Mouse (Mus musculus): ENCODE results near the gene Aff3.
A peak's percentile ranks its signal among the peaks of the same experiment; 100 is the strongest.

Gene Aff3

DNA sequence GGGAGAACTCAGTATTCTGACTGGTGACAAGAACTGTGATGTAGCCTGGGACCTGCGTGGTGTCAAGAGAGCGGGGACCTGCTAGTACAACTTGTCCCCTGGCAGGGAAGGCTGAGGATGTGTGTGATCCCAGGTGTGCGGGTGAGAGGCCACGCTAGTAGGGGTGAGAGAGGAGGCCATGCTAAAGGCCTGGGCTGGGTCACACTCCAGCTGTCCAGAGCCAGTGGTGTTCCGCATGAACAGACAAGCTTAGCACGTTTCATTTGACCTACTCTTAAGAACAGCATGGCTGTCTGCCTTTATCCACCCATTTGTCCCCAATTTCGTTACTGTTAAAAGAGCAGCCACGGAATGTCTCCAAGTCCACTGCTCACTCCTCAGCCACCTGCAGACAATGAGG, 434.7 kb downstream of the Aff3 start:
- no peak for DNase-seq (ENCODE audit: low spot score)

DNA sequence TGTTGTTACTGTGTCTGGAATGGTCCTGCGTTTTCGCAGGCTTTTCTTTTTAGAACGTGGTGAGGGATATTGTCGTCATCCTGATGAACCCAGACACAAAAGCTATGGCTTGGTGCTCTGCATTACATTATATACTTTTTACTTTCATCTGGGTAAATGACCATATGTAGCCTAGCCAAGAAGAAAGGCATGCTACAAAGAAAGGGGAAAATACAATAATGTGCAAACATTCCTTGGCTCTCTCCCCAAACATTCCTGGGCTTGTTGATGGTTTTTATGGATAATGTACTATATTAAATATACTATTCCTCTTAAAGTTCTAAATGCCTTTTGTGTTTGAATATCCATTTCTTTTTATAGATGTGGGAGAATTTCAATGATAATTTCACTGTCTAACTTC, 435.9 kb downstream of the Aff3 start:
- no peak for DNase-seq (ENCODE audit: low spot score)

DNA sequence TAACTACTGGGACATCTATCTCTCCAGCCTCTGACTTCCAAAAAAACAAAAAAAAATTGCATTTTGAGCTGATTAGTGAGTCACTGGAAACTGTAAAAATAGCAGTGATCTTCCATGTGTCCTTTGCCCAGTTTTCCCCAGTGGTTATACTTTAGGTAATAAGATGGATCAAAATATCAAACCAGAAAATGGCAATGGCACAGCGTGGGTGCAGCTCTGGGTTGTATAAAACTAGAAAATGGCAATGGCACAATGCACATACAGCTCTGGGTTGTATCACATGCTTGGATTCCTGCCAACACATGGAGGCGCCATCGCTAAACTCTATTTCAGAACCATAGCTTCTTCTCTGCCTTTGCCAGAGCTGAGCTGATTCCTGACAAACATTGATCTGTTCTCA, 439.6 kb downstream of the Aff3 start:
- DNase-seq (ENCODE audit: low spot score) = no peak

DNA sequence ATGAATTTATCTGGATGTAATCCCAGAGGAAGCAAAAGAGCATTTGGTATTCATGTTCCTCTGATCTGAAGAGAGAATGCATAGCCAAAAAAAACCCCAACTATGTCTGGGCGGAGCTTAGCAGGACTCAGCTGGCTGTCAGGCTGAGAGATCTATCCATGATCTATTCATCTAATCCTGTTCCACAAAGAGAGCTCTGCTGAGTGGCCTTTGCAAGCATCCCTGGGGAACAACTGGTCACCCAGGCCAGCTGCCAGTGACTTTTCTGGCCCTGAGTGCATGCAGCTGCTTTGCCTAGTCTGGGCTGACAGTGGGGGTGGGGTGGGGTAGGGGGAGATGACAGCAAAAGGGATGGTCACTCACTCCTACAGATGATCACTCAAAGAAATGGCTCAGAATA, 442.6 kb downstream of the Aff3 start:
- no peak for DNase-seq (ENCODE audit: low spot score)

DNA sequence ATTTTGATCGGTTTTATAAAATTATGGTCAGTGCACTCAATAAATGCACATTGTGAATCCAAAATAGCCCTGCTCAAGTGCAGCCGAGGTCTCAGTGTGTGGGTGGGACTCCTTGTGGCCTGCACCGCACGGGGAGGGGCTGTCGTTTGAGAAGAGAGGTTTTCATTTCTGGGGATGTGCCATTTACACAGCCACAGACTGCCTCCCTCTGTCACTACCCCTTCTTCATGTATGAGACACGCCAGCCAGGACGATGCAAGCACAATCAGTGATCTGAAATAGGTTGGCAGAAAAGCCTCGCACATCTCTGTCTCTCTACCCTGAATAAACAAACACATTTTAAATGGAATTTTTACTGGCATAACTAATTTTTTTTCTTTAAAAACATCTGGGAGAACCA, 443.3 kb downstream of the Aff3 start:
- no peak for DNase-seq (ENCODE audit: low spot score)

DNA sequence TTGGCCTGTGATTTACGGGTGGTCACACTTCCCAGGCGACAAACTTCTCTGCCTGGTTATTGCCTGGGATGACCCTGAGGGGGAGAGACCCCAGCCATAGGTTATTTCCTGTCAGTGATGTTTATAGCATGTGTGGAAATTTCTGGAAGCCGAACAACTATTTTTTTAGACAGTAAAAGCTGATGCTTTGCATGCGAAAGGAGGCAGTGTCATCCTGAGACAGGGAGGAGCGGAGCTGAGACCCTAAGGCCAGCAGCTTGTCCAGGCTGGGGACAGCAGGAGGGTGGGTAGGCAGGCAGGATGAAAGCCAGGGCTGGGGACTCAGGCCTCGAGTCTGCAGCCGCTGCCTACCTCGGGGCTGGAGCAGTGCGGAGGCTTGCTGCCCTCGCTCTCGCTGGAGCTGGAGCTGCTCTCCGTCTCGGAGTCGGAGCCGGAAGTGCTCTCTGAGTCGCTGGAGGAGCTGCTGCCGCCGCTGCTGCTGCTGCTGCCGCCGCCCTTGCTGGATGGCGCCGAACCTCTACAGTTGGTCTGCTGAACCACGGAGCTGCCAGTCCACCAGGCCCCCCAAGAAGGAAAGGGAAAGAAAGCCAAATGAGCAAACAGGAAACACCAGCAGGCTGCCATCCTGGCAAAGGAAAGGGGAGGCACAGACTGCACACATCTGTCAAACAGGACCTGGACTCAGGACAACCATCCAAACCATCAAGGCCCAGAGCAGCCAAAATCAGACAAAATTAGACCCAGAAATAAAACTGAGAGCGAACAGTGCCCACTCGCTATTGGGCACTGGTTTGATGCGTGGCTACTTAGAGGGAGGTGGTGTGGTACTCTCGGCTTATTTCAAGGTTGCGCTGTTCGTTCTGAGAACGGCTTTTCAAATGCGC, 446.6 kb downstream of the Aff3 start:
- DNase-seq (ENCODE audit: low spot score) = no peak

DNA sequence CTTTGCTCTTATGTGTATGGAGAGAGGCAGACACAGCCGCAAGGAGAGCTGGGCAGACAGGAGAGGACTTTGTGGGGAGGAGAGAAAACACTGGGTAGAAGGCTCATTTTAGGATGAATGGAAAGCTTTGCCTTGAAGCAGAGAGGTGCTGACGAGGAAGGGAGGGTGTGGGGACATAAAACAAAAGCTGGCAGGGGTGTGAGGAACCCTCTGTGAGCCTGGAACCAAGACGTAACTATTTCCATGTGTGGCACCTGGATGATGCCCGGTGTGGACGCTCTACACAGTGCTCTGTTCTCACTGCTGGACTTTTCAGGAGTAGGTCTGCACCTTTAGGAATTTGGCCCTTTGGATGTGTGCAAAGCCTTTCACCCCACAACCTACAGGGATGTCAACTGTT, 447.7 kb downstream of the Aff3 start:
- no peak for DNase-seq (ENCODE audit: low spot score)

DNA sequence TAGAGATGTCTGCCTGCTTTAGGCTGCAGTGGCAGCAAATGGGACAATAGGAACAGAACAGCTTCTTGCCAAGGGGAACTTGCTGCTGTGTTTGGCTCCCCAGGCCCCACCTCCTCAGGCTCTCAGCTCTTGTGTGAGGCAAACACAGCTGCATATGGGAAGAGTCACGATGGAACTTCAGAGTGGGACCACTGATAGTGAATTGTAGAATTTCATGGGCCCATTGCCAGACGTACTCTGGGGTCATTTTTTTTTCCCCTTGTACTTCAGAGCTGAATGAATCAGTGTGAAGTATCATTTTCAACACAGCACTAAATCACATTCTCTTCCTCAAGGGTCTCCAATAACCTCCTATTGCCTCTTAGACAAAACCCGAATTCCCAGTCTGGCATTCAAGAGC, 451.4 kb downstream of the Aff3 start:
- DNase-seq (ENCODE audit: low spot score) = no peak

DNA sequence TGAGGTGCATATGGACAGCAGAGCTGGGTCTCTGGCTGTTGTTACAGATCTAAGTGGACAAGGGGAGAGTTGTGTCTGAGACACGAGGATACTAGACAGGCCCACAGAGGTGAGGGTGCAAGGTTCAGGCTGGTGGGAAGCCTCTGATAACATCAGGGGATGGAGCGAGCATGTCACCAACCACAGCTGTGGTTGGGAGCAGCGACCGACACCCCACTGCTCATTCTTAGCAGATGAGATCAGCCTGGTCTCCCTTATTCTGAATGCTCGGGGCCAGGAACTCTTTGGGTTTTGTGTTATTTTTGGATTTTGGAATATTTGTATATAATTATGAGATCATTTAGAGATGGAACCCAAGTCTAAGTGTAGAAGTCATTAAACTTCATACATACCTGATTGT, 452.4 kb downstream of the Aff3 start:
- DNase-seq (ENCODE audit: low spot score) = no peak

DNA sequence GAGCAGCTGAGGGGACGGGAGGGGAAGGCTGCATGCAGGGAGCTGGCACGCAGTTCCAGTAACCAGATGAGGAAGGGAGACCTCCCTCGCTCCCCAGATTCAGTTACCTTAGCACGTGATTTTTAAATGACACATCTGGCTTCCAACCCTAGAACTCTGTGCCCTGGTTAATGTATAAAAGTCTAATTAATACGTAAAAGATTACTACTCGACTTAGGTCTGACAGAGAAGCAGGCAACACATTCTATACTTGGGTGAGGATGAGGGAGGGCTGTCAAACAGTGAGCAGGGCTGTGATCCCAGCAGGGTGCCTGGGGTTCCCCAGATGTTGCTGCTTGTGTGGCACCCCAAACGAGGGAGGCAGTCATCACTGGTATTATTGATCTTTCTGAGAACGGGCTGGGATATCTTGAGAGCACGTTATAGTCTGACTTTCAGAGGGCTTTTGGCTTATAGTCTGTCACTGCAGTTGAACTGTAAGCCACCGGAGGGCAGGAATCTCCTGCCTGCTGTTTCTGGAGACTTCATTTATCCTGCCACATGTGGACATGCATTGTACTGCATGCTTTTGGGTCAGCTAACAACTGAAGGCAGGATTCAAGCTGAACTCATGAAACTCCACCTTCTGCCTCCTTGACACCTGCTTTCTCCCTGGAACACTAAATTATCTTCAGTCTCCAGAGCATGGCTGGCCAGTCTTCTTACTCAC, 462.1 kb downstream of the Aff3 start:
- no peak for DNase-seq (ENCODE audit: low spot score)

DNA sequence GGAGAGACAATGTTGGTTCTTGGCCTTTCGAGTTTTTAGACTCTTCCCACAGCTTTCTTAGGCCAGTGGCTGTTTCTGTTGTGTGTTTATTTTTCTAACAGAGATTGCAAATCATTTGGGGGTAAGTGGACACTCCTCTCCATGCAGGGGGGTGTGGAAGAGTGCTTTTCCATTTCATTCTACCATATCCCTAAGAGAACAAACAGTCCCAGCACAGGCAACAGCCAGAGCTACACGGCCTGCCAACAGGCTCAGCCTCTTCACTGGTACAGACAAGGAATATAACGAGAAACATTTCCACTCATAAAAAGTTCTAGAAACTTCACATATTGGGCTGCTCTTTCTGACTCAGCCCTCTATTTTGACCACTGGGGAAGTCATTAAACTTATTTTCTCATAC, 463.0 kb downstream of the Aff3 start:
- no peak for DNase-seq (ENCODE audit: low spot score)

DNA sequence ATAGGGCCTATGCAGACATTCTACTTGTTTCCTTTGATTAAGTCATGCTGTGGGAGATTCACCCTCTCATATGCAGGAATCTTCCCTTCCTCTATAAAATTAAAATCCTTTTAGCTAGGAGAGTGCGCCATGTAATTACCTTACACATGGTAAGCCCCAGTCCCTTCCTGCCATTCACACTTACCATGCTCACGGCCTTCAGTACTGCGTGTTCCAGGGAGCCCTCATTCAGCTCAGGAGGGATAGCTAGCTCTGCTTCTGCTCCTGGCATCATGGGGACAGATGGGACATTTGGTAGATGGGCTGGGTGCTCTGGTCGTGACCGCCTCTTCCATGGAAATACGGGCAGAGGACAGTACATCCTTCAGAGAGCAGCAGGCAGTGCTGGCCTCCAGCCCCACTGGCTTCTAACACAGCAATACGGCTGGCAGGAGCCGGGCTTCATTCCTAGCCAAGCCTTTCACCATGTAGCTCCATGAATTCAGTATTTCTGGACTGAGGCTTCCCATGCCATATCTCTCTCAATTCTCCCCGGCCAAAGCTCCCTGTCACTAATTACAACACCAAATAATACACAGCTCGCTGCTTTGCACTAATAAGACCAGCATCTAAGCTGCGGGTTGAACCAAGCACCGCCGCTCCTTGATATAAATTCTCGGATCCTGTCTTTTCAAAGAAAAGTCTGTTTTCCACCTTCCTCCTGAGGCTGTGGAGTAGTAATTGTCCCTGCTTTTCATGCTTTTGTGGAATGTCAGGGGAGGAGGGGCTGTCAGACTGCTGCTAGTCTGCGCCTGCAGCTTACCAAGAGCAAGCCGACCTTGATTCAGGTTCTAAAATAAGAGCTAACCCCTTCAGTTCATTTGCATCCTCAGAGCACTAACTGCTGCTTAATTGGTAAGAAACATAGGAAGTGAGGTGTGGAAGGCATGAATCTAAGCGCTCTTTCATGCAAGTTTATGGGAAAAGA, 464.8 kb downstream of the Aff3 start:
- DNase-seq (ENCODE audit: low spot score) = no peak

DNA sequence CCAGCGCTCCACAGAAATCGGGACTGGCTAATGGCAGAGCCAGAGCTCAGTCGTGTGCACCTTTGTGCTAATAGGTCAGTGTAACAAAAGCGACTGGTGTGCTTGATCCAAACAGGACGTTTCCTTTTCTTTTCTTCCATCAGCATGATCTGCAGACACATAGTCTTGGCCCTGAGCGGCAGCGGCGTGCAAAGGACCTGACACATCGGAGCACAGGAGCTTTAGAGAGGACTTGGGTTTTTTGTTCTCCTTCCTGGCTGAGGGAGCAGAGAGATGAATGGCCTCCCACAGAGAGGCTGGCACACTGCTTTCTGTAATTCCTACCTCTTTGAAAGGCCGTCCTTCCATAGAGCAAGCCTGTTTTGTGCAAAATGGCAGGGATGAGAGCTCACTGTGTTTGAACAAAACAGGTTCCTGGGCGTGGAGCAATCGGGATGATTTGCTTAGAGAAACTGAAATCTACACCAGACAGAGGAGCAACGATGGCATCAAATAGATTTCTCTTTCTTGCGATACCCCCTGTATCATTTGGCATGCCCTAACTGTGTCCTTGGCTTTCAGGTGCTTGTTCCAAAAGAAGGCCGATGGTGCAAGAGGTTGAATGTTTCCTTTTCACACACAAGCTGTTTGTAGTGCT, 466.2 kb downstream of the Aff3 start:
- no peak for DNase-seq (ENCODE audit: low spot score)

DNA sequence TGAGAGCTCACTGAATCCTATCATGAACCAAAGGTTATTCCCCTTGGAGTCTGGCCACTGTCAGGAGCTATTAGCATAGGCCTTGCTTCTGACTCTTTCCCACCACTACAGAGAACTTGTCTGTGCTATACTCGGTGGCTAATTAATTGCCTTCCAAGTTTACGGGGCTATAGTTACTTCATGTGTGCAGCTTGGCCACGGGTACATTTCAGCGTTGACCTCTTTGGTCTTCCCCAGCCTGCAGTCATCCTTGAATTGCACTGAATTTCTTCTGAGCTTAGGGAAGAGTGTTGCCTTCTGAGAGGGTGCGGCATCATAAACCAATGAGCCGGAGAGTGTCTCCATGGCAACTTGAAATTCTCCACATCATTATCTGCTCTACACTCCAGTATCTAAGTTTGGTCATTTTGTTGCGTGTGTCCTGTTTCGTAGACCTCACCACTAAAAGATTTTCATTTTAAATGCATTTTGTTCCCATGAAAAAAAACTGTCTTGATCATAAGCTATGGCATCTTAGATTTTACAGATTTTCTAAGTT, 467.5 kb downstream of the Aff3 start:
- DNase-seq (ENCODE audit: low spot score) = no peak

DNA sequence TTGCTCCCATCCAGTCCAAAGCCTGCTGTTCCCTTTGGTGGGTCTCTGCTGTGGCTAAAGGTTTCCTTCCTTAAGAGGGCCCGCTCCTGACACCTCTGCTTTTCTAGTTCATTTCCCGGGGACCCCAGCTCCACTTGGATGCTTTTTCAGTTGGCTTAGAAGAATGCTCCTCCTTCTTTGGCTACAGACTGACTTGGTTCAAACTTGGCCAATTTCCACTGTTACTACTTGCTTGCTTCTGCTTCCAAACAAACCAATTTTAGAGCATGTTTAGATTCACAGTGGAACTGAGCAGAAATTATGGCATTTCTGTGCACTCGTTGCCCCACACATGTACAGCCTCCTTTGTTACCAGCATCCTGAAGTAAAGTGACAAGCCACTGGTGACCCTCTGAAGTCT, 469.0 kb downstream of the Aff3 start:
- DNase-seq (ENCODE audit: low spot score) = no peak

DNA sequence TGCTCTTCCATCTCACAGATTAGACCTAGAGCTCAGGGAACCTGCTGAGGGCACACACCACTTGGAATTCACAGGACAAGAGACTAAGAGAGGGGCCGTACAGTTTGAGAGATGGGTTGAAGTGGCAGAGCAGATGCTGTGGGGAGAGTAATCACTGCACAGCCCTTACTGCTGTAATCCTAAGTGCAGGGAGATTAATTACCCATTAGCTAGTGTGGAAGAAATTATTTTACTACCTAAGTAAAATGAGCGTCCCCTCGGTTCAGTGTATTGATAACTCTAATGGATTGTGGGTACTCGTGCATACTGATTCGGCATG, 478.6 kb downstream of the Aff3 start:
- DNase-seq (ENCODE audit: low spot score) = no peak

DNA sequence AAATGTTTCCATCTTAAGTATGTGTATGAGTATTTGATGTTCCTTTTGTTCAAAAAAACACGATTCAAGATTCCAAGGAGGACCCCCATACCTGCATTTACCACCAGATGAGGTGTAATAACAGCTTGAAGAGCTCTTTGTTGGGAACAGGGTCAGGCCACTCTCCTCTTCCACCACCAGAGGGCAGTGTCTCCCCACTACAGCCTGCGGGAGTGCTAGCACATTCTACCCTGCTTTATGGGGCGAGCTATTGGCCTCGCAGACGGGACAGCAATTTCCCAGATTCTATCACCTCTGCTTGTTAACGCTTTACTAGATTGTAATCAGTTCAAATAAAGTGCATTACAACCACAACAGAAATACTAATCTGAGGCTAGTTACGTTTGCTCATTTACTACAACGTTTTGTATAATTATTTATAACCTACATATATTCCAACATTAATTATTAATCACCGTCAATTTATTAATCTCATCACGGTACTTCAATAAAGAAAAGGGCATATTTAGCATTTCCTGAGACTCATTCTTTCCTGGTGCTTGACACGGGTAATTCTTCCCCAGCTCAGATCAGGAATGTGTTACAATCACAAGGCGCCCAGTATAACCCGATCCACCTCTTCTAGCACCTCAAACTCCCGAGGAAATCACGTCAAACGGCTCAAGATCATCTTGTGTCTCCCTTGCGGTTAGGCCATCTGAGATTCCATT, 479.1 kb downstream of the Aff3 start:
- peak; percentile 48 for DNase-seq (ENCODE audit: low spot score)

DNA sequence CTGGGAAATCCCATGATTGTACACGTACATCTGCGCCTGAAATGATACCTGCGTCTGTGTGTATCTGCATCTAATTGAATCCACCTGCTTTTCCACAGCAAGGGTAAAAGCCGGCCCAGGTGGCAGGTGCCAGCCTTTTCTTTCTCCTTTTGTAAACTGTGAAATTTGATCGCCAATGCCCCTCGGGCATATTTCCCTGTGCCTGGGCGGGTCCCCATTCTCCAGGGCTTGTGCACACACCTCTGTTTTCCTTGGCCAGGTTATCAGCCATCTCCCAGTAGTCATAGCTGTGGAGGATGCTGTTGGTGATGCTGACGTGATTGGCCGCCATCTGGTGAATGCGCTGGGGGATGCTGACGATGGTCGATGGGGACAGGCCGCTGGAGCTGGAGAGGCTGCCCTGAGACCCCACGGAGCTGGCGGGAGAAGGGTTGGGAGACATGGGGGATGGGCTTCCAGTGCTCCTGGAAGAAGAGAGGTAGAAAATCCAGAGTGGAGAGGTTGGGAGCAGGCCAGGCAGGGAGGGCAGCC, 483.7 kb downstream of the Aff3 start:
- DNase-seq (ENCODE audit: low spot score) = no peak

DNA sequence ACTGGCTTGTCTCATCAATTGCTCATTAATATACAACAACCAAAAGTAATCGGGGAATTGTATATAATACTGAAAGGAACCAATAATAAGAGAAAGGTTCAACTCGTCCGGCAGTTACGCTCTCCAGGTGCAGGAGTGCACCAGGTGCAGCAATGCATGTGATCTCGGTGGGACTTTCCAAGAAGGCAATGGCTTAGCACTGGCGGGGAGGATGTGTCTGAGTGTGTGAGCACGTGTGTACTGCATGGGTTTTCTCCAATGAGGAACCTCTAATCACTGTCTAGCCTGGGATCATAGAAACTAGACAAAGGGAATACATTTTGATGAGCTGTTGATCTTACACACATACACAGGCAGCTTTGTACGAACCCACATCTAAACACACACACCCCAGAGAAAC, 485.8 kb downstream of the Aff3 start:
- DNase-seq (ENCODE audit: low spot score) = no peak

DNA sequence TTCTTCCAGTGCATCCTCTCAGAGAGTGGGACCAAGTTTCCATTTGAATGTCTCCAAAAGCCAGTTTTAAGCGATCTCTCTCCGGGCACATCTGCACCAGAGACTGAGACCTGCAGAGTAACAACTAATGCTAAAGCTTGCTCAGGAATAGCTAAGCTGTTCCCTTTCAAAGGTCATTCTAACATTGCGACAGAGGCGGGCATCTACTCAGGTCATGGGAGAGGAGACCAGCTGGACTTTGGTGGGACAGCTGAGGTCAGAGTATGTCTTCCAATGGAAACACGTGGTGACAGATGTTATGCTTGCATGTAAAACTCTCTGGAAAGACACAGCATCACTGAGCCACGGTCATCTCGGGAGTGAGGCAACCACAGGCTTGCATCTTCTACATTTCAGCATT, 488.7 kb downstream of the Aff3 start:
- no peak for DNase-seq (ENCODE audit: low spot score)

DNA sequence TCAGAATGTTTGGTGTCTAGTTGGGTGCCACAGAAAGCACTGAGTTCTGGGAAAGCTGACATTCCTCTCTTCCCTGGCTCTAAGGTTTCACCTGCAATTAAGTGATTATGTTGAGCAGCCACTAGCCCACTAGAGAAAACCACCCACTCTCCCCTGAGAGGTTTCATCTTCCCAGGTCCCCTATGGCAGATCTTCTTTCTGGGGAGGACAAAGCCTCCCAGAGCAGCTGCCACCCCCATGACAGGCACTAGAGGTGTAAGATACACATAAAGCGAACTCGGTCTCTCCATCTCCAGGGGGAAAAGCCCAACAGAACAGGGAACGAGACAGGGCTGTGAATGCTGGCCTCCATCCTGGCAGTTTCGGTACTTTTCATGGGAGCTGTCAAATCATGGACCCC, 492.9 kb downstream of the Aff3 start:
- no peak for DNase-seq (ENCODE audit: low spot score)
